Mouse (Mus musculus): ENCODE measurements around the gene Hmgn5. TPM values are rescaled to one million over a fixed set of nuclear protein-coding genes. Genes with fewer than 3 reads are reported as not detected.

Gene Hmgn5
- total and polyA plus RNA-seq, 3 experiments, result 9.8 to 164 (median 102) TPM

DNA sequence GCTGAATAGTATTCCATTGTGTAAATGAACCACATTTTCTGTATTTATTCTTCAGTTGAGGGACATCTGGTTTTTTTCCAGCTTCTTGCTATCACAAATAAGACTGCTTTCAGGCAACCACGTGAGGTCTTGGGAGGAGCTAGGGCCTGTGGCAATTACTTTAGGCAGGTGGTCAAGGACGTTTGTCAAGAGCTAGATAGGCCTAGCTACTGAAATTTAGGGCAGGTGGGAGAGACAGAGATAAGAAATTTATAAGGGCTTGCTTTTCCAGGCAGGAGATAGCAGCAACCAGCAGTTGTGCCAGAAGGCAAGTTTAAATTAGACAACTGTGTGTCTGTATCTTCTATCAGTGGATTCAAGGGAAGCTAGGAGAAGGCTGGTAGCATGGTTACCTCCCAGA is 7.7 kb upstream of the Hmgn5 start:
- TF ChIP-seq EP300 (IDR thresholded peaks at IDR 0.05; ENCODE audit: low read depth in 1 of 2, low read length in 2 of 2) (peak; percentile 42 to 56; a peak in 3 of 4 replicates), ETS1 (IDR thresholded peaks at IDR 0.05; ENCODE audit: low read depth, low read length) (peak; percentile 45; the same call in 1 of the 2 replicates), ZMIZ1 (IDR thresholded peaks at IDR 0.05; ENCODE audit: low read depth, low read length) (no peak), TCF12 (IDR thresholded peaks at IDR 0.05; ENCODE audit: low read depth, low read length) (peak; percentile 77), E2F4 (IDR thresholded peaks at IDR 0.05; ENCODE audit: borderline replicate concordance, low read depth, low read length) (no peak), USF1 (IDR thresholded peaks at IDR 0.05; ENCODE audit: low read depth, low read length) (peak; percentile 65), TAL1 (IDR thresholded peaks at IDR 0.05; ENCODE audit: low read length) (no peak), GATA1 (IDR thresholded peaks at IDR 0.05; ENCODE audit: low read depth, low read length) (peak; percentile 43; the same call in 1 of the 2 replicates), ZKSCAN1 (IDR thresholded peaks at IDR 0.05; ENCODE audit: low read depth, low read length) (no peak)

DNA sequence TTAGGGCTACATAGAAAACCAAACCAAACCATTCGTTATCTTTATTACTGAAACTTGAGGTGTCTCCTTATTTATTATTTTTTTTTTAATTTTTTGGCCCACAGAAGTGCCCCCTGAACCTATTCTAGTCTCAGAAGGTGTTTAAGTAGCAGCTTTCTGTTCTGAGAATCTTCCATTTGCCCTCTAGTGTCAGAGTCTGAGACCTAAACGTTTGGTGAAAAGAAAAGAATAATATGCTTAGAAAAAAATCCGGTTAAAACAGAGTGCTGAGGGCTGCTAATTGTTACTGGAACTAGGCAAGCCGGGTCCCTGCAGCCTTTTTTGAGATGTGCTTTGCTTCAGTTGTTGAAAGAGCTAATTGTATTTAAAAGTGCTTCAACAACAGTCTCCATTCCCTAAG is 962 bp upstream of the Hmgn5 start:
- peak overlapping the region; percentile 63 to 71 for H3K4me3 ChIP-seq (ENCODE audit: control insufficient read depth in 1 of 2, insufficient read depth in 1 of 2, low read depth in 2 of 2, low read length in 2 of 2)
- peak overlapping the region; percentile 86 for H3K9ac ChIP-seq (ENCODE audit: control insufficient read depth, low read depth, low read length, poor library complexity, severe bottlenecking)
- peak overlapping the region; percentile 84 for H3K27ac ChIP-seq (ENCODE audit: control insufficient read depth, low read depth, low read length)
- H3K4me1 ChIP-seq (ENCODE audit: control insufficient read depth in 1 of 2, insufficient read depth in 2 of 2, low read length in 2 of 2), result peaks cover 4 to 7% of the 10 kb centered on the region in 2 experiments
- no peaks in the 10 kb centered on the region for H3K9me3 ChIP-seq (replicated peaks; ENCODE audit: insufficient read depth, low read length)
- peak; percentile 81 for DNase-seq (ENCODE audit: low read depth, low spot score)
- peaks cover 8% of the 10 kb centered on the region; the same call in 1 of the 2 replicates for H3K79me2 ChIP-seq (ENCODE audit: control insufficient read depth, insufficient read depth, low read length, poor library complexity)
- no peak for TF ChIP-seq JUND (IDR thresholded peaks at IDR 0.05; ENCODE audit: low read depth, low read length)
- TF ChIP-seq TAL1 (IDR thresholded peaks at IDR 0.05; ENCODE audit: low read length), result no peak
- peaks cover 0 to 9% of the 10 kb centered on the region in 2 experiments; a peak in 2 of 4 replicates for H3K36me3 ChIP-seq (ENCODE audit: control insufficient read depth in 1 of 2, insufficient read depth in 2 of 2, low read length in 2 of 2)
- no peaks in the 10 kb centered on the region for H3K27me3 ChIP-seq (ENCODE audit: control insufficient read depth in 1 of 2, insufficient read depth in 2 of 2, low read length in 2 of 2)

More for the DNA sequence above, 7.7 kb upstream of the Hmgn5 start:
- Histone ChIP-seq H3K79me2 (ENCODE audit: control insufficient read depth, insufficient read depth, low read length, poor library complexity) (no peaks in the 10 kb centered on the region), H3K4me3 (ENCODE audit: control insufficient read depth in 1 of 2, insufficient read depth in 1 of 2, low read depth in 2 of 2, low read length in 2 of 2) (no peak overlapping the region), H3K9me3 (replicated peaks; ENCODE audit: insufficient read depth, low read length) (no peaks in the 10 kb centered on the region), H3K9ac (ENCODE audit: control insufficient read depth, low read depth, low read length, poor library complexity, severe bottlenecking) (no peak overlapping the region), H3K4me1 (ENCODE audit: control insufficient read depth in 1 of 2, insufficient read depth in 2 of 2, low read length in 2 of 2) (no peaks in the 10 kb centered on the region), H3K36me3 (ENCODE audit: control insufficient read depth in 1 of 2, insufficient read depth in 2 of 2, low read length in 2 of 2) (no peaks in the 10 kb centered on the region; a peak in 1 of 4 replicates), H3K27me3 (ENCODE audit: control insufficient read depth in 1 of 2, insufficient read depth in 2 of 2, low read length in 2 of 2) (no peaks in the 10 kb centered on the region), H3K27ac (ENCODE audit: control insufficient read depth, low read depth, low read length) (no peak overlapping the region)
- DNase-seq (ENCODE audit: low read depth, low spot score), result no peak

DNA sequence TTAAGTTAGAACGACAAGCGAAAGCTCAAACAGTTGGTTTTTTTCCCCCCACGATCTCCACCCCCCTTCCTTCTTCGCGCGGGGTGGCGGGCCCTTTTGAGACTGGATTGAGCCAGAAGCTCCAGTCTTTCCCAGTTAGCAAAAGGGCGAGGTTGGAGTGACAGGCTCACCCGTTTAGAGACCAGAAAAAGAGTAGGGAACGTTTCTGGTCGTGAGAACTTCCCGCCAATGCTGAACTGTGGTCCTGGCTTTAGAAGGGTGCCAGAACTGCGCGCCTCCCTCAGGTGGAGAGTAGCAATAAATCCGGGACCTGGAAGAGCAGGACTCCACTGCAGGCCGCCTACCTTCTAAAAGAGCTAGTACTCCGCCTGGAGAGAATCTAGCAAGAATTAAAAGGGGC is 482 bp upstream of the Hmgn5 start:
- DNase-seq (ENCODE audit: low read depth, low spot score), result peak; percentile 89
- Histone ChIP-seq H3K9me3 (replicated peaks; ENCODE audit: insufficient read depth, low read length) (no peaks in the 10 kb centered on the region), H3K9ac (ENCODE audit: control insufficient read depth, low read depth, low read length, poor library complexity, severe bottlenecking) (peak overlapping the region; percentile 86), H3K79me2 (ENCODE audit: control insufficient read depth, insufficient read depth, low read length, poor library complexity) (peaks cover 8% of the 10 kb centered on the region; the same call in 1 of the 2 replicates), H3K4me1 (ENCODE audit: control insufficient read depth in 1 of 2, insufficient read depth in 2 of 2, low read length in 2 of 2) (peaks cover 4 to 7% of the 10 kb centered on the region in 2 experiments), H3K27ac (ENCODE audit: control insufficient read depth, low read depth, low read length) (peak overlapping the region; percentile 84), H3K27me3 (ENCODE audit: control insufficient read depth in 1 of 2, insufficient read depth in 2 of 2, low read length in 2 of 2) (no peaks in the 10 kb centered on the region), H3K36me3 (ENCODE audit: control insufficient read depth in 1 of 2, insufficient read depth in 2 of 2, low read length in 2 of 2) (peaks cover 0 to 9% of the 10 kb centered on the region in 2 experiments; a peak in 2 of 4 replicates), H3K4me3 (ENCODE audit: control insufficient read depth in 1 of 2, insufficient read depth in 1 of 2, low read depth in 2 of 2, low read length in 2 of 2) (peak overlapping the region; percentile 63 to 71)
- TF ChIP-seq UBTF (IDR thresholded peaks at IDR 0.05; ENCODE audit: borderline replicate concordance, insufficient read depth, low read depth, low read length), result 0 out of 2 replicates have a peak, but pooled peaks have one; percentile 57
- TF ChIP-seq CTCF (IDR thresholded peaks at IDR 0.05 in 2 of 3, conservative IDR thresholded peaks at IDR 0.05 in 1 of 3; ENCODE audit: control insufficient read depth in 1 of 3, insufficient read depth in 1 of 3, low read depth in 2 of 3, low read length in 3 of 3, poor library complexity in 1 of 3, severe bottlenecking in 1 of 3), result peak in 1 of 3 experiments; percentile 37; a peak in 1 of 6 replicates
- TF ChIP-seq GATA1 (IDR thresholded peaks at IDR 0.05; ENCODE audit: low read depth, low read length), result no peak

Data from MEL (cell line).